Mouse (Mus musculus) intestine, postnatal 0 days (tissue): Measurements from ENCODE around the gene Papss2. TPM values are rescaled to one million over a fixed set of nuclear protein-coding genes. Genes with fewer than 3 reads are reported as not detected.
A peak's percentile ranks its signal among the peaks of the same experiment; 100 is the strongest.

Experiments used
- ATAC-seq: fragments of 200-750 bp; cut with Nextera tagmentation; 2 replicates; pipeline ENCODE4 v1.8.0; 2017; ENCODE audit warnings: mild to moderate bottlenecking, moderate TSS enrichment, moderate library complexity
- H3K27ac ChIP-seq: fragments of 300-500 bp; sonication (generic); 2 replicates; pipeline ENCODE4 v1.5.1; 2014; ENCODE audit warnings: mild to moderate bottlenecking, low read depth, low read length, moderate library complexity
- H3K27me3 ChIP-seq: fragments of 300-500 bp; sonication (generic); replicated peaks from 2 replicates; pipeline ENCODE4 v1.6.1; 2014; ENCODE audit warnings: low read length, mixed read lengths; ENCODE audit not compliant: control insufficient read depth, insufficient read depth
- H3K36me3 ChIP-seq: fragments of 300-500 bp; sonication (generic); 2 replicates; pipeline ENCODE4 v1.6.1; 2014; ENCODE audit warnings: mild to moderate bottlenecking, moderate library complexity; ENCODE audit not compliant: control insufficient read depth, insufficient read depth
- H3K4me1 ChIP-seq: fragments of 300-500 bp; sonication (generic); replicated peaks from 2 replicates; pipeline ENCODE4 v1.6.1; 2014; ENCODE audit warnings: antibody characterized with exemption, low read length, mixed read lengths; ENCODE audit not compliant: control insufficient read depth, insufficient read depth
- H3K4me2 ChIP-seq: fragments of 300-500 bp; sonication (generic); replicated peaks from 2 replicates; pipeline ENCODE4 v1.6.1; 2014; ENCODE audit warnings: low read depth, mild to moderate bottlenecking, moderate library complexity
- H3K4me3 ChIP-seq: fragments of 300-500 bp; sonication (generic); 2 replicates; pipeline ENCODE4 v1.5.1; 2014; ENCODE audit warnings: low read depth, low read length
- H3K9ac ChIP-seq: fragments of 300-500 bp; sonication (generic); 2 replicates; pipeline ENCODE4 v1.6.1; 2014; ENCODE audit warnings: mild to moderate bottlenecking, low read depth, low read length
- H3K9me3 ChIP-seq: fragments of 300-500 bp; sonication (generic); 2 replicates; pipeline ENCODE4 v1.6.1; 2016; ENCODE audit warnings: mixed run types; ENCODE audit not compliant: control insufficient read depth
- CTCF ChIP-seq: sonication (generic); IDR thresholded peaks from 2 replicates; pipeline ENCODE4 v1.5.1; 2016; ENCODE audit warnings: low read depth, mild to moderate bottlenecking, control low read depth, antibody characterized with exemption, moderate library complexity
- WGBS: fragments of 180-500 bp; shearing (Covaris S2); extraction: QIAGEN DNeasy Blood & Tissue Kit; methylation state at CpG from one replicate; pipeline ENCODE4 v1.1.7; 2014; 5-methylcytosine and 5-hydroxymethylcytosine counted together
- polyA plus RNA-seq: library from polyadenylated mRNA; unstranded; fragments of >200 nt; fragmentation: Nextera tagmentation; extraction: Ambion mirVana; gene quantifications from 2 replicates; pipeline ENCODE4 v1.2.1, GENCODE M21; 2015

The Papss2 gene
- polyA plus RNA-seq, 1 experiment from 2014 or later = 34.7 TPM

- TF ChIP-seq CTCF = peak; percentile 69
- H3K4me2 ChIP-seq = no peak overlapping the region
- H3K4me1 ChIP-seq = no peaks in the 10 kb centered on the region
- H3K36me3 ChIP-seq = no peaks in the 10 kb centered on the region
- H3K9ac ChIP-seq = no peak overlapping the region
- 74% methylated on average over 5 of the region's 5 CpGs for WGBS
- no peak overlapping the region for H3K4me3 ChIP-seq
- H3K9me3 ChIP-seq = no peaks in the 10 kb centered on the region
- no peak overlapping the region for H3K27ac ChIP-seq
- no peak for ATAC-seq
- H3K27me3 ChIP-seq = no peaks in the 10 kb centered on the region
Observed at GRCm38 (mm10) chr19:32593870-32594269, 1.7 kb upstream of the Papss2 start.

GRCm38 (mm10) chr19:32595131-32595505 is 472 bp upstream of the Papss2 start:
- Histone ChIP-seq H3K27me3 (no peaks in the 10 kb centered on the region), H3K27ac (no peak overlapping the region), H3K4me1 (no peaks in the 10 kb centered on the region), H3K9ac (peak overlapping the region; percentile 72), H3K36me3 (no peaks in the 10 kb centered on the region), H3K4me3 (peak overlapping the region; percentile 72), H3K4me2 (peak overlapping the region; percentile 88), H3K9me3 (no peaks in the 10 kb centered on the region)
- ATAC-seq = no peak
- WGBS = 22% methylated on average over 8 of the region's 8 CpGs
- no peak for TF ChIP-seq CTCF

- H3K9ac ChIP-seq = no peak overlapping the region
- ATAC-seq = no peak
- 78% methylated on average over 7 of the region's 7 CpGs for WGBS
- no peaks in the 10 kb centered on the region for H3K9me3 ChIP-seq
- H3K36me3 ChIP-seq = no peaks in the 10 kb centered on the region
- H3K4me1 ChIP-seq = peaks cover 10% of the 10 kb centered on the region
- H3K27me3 ChIP-seq = no peaks in the 10 kb centered on the region
- TF ChIP-seq CTCF = no peak
- no peak overlapping the region for H3K4me2 ChIP-seq
- no peak overlapping the region for H3K4me3 ChIP-seq
- H3K27ac ChIP-seq = no peak overlapping the region
Observed at GRCm38 (mm10) chr19:32599006-32599405, 3.4 kb downstream of the Papss2 start.

- Histone ChIP-seq H3K27me3 (no peaks in the 10 kb centered on the region), H3K4me3 (no peak overlapping the region), H3K4me2 (no peak overlapping the region), H3K9ac (no peak overlapping the region), H3K27ac (no peak overlapping the region), H3K36me3 (no peaks in the 10 kb centered on the region), H3K4me1 (peaks cover 10% of the 10 kb centered on the region), H3K9me3 (no peaks in the 10 kb centered on the region)
- no peak for ATAC-seq
- 35% methylated on average over 5 of the region's 5 CpGs for WGBS
- TF ChIP-seq CTCF = no peak
Observed at GRCm38 (mm10) chr19:32599436-32599835, 3.8 kb downstream of the Papss2 start.

GRCm38 (mm10) chr19:32601033-32601770 is 5.6 kb downstream of the Papss2 start:
- Histone ChIP-seq H3K9ac (0 out of 2 replicates have a peak overlapping the region, but pooled peaks have one; percentile 11), H3K27ac (peak overlapping the region; percentile 81), H3K27me3 (no peaks in the 10 kb centered on the region), H3K4me2 (peak overlapping the region; percentile 27; the same call in 1 of the 2 replicates), H3K9me3 (no peaks in the 10 kb centered on the region), H3K4me1 (peaks cover 10% of the 10 kb centered on the region), H3K4me3 (no peak overlapping the region), H3K36me3 (no peaks in the 10 kb centered on the region)
- WGBS = 42% methylated on average over 6 of the region's 6 CpGs
- TF ChIP-seq CTCF = no peak
- ATAC-seq = peak; percentile 90

GRCm38 (mm10) chr19:32603466-32603865 is 7.9 kb downstream of the Papss2 start:
- WGBS = 84% methylated on average over 1 of the region's 1 CpGs
- Histone ChIP-seq H3K36me3 (no peaks in the 10 kb centered on the region), H3K27me3 (no peaks in the 10 kb centered on the region), H3K27ac (peak overlapping the region; percentile 41; the same call in 1 of the 2 replicates), H3K4me1 (peaks cover 10% of the 10 kb centered on the region), H3K9me3 (no peaks in the 10 kb centered on the region), H3K4me2 (no peak overlapping the region), H3K9ac (no peak overlapping the region), H3K4me3 (no peak overlapping the region)
- TF ChIP-seq CTCF = no peak
- peak; percentile 70 for ATAC-seq
